Mouse (Mus musculus) thymus, postnatal 14 days (tissue): ENCODE measurements around the gene Pgbd5.

Source experiments
- DNase-seq: peaks from one replicate; pipeline ENCODE4 v3.0.0; 2021

Gene Pgbd5

DNA sequence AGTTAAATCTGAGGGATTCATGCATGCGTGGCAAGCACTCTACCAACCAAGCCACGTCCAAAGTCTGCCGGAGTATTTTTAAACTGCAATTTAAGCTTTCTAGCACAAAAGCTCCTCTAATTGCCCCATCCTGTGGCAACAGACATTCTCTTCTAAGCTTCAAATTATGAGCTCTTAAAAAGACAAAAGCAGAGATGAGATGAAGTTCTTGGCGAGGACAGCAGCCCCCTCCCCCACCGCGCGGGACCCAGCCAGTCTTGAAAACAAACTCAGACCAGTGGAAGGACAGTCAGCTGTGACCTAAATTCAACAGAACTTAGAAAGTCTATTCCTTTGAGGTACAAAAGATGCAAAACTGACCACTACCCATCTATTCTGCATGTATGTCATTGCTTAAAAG lies 48.3 kb downstream of the Pgbd5 start:
- no peak for DNase-seq

DNA sequence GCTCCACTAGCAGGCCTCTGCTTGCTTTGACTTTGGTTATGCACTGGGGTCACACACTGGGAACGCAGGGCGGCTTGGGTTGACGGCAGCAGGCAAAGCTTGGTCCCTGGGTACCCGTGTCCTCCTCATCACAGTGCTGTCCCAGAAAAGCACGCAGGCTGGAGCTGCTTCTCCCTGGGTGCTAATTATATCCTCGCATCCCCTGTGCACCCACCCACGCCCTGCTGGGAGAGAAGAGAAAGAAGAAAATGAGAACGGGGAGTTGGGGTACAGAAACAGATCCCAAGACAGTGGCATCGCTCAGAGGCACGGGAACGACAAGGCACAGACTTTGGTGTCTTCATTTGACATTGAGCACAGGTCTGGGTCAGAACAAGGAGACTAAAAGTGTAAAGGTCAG lies 50.0 kb downstream of the Pgbd5 start:
- no peak for DNase-seq

DNA sequence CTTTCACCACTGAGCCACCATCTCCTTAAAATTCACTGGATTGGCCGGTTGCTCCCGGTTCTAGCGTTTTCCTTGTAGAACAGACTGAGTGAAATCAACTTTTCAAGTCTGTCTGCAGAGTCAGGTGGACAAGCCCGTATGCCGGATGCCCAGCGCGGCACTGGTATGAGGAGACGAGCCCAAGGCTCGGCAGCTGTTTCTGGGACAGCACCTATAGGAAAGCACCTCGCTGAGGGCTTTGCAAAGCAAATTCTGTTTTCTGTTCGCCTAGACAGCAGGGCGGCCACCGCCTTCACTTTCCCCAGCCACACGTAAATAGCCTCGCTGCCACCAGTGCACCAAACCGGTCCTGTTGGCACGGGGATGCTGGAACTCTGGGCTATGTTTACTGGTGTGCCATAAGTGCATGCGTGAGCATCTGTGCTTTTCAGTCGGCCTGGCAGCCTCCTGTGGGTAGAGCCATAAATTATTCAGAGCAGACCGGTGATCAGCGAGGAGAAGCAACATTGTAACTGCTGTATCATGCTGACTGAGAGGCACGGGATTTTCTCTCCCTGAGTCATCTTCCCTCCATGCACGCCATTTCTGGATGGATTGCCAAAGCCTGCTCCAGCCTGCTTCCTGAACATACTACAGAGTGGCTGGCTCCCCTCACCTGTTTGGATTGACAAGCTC lies 53.1 kb downstream of the Pgbd5 start:
- no peak for DNase-seq

DNA sequence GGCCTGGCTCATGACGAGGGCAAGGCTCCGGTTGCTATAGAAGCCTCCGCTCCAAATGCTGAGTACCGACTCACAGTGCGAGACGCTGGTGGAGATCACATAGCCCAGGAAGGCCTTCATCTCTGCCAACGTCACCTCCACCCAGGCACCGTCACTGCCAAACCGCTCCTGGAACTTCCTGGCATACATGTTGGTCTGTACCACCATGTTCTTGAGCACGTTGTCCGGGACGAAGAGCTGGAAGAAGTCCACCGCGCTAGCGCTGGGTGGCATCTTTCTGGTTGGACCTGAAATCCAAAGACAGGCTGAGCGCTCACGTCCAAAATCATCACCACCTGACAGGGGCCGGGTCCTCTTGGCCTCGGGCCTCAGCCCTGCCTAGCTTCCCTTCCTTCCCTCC lies 55.1 kb downstream of the Pgbd5 start:
- no peak for DNase-seq

DNA sequence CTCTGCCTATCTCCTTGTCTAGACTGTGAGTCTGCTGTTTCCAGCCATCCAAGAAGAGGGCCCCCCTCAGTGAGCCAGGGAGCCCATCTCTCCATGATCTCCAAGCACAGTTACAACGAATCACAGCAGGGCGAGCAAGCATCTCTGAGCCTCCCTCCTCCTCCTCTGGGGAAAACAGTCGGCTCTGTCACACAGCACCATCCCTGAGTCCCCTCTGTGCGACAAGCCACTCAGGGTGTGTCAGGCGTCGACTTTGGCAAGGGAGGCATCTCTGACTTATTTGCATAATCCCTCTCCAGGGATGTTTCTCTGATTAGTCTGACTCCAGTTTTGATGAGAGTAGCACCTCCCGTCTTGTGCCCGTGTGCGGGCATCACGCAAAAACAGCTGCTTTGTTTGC lies 57.2 kb downstream of the Pgbd5 start:
- no peak for DNase-seq

DNA sequence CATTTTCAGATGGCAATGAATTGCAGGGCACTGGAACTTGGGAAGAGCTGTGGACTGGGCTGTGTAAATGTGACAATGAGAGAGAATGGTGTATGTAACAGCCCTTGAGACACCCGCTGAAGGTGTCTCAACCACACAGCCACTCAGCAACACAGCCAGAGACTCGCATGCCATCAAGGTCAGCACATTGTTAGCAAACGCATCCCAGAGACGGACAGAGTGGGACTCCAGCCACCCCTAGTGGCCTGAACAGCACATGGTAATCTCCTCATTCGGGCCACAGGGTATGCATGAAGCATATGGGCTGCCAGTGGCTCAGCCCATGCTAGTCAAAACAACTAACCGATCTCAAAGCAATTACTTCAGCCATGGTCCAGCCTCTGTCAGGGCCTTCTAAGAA lies 60.2 kb downstream of the Pgbd5 start:
- DNase-seq = no peak

DNA sequence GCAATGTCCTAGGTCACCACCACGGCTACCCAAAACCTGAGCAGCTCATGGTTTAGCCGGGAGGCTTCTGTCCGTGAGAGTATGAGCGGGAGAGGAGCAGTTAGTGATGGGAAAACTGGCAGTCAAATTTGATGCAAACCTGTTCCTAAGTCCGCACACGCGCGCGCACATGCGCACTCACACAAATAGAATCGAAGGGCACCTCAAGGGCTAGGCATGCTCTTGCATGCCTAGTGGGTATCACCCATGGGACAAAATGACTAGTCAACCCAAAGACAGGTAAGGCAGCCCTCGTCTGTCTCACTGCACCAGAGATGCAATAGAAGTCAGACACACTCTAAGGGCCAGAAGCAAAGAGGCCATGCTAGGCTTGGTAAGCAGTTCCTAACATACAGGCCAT lies 63.1 kb downstream of the Pgbd5 start:
- no peak for DNase-seq

DNA sequence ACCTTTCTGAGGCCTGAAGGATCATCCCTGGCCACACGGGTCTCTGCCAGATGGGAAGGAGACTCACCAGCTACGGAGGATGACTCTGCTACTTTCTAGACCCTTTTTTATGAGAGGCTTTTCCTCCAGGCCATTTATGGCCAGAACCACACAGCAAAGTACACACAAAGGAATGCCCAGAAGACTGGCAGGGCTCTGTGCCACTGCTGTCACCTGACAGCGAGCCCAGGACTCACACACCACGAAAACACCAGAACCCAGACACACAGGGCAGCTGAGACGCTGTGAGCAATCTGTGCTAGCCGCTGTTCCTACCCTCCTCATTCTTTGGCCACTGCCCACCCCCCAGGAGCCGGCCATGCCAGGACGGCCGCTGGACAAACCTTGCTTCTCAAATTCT lies 63.7 kb downstream of the Pgbd5 start:
- DNase-seq = no peak

DNA sequence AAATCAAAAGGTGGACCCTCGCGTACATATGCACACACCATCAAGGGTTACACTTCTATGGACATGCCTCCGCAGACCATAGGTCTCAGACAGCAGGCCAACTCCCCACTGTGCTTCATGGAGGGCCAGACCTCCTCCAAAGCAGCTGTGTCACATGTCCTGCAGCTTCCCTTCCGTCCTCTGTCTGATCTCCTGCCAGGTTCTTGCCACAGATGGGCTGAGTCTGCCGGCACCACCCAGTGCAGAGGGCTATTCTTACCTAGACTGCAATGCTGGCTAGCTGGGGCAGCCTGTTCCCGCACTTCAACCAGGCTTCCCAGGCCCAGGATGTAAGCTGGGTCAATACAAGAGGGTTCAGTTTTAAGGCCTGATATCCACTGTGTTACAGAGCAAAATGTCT lies 64.3 kb downstream of the Pgbd5 start:
- no peak for DNase-seq

DNA sequence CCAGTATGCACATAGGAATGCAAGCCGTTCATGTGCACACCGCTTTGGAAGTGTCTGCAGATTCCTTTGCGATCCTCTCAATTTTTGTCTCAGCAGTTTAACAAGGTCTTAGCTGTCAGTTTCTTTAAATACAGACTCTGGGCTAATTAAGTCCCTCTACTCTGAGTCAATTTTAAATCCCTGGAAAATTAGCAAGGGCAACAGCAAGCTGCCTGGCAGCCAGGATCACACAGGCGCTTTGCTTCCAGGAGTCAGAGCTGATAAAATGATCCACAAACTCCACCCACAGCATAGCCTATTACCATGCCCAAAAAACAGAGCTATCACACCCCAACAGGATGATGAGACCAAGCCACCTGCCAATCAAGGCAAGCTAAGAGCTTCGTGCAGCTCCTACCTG lies 65.7 kb downstream of the Pgbd5 start:
- DNase-seq = no peak

DNA sequence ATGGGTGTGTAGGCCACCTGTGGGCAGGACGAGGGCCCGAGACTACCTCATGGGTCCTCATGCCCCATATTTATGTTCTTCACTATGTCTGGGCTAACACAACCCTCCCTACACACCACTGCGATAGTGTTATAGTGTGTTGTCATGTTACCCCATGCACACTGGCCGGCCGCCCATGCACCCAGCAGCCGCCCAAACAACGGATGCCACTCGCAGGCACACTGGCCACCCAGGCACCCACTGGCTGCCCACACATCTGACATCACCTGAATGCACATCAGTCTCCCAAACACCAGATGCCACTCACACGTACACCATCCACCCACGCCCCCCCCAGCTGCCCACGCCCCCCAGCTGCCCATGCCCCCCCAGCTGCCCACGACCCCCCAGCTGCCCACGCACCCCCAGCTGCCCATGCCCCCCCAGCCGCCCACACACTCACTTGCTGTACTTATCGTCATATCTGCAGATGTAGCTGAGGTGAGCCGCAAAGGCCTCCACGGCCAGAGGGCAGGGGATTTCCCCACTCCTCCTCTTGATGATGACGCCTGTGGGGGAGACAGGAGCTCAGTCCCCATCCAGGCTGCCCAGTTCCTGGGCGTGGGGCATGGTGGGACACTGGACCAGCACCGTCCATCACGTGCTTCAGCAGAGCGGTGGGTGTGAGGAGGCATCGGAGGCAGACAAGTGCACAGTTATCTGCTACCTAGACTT lies 67.9 kb downstream of the Pgbd5 start:
- no peak for DNase-seq

DNA sequence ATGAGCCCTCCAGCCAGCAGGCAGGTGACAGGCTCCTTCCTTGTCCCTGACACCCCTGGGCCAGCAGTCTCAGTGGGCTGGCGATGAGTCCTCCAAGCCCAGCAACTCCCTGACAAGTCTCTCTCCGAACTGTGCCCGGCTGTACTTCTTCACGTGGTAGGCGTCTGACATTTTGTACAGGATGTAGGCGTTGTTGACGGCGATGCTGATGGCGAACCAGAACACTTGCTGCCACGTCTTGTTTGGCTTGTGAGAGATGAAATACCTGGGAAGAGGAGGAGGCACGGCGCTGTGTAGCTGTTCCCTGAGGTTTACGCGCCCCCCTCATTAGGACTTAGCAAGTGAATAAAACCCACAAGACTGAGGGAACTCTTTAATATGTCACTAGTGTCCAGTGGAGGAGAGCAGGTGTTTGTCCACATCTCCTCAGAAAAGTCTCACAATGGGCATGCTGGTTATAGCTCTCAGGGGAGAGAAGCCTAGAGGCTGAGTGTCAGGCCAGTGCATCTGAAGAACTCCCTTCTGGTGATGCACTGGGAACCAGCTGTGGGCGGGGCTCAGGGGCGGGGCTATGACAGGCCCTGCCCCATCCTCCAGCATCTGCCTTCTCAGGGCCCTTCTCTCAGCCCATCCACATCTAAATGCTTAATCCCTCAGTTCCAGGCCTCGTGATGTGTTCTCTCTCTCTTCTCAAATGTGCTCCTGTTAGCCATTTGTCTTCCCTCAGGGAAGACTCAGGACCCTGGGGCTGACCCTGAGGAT lies 68.9 kb downstream of the Pgbd5 start:
- no peak for DNase-seq

DNA sequence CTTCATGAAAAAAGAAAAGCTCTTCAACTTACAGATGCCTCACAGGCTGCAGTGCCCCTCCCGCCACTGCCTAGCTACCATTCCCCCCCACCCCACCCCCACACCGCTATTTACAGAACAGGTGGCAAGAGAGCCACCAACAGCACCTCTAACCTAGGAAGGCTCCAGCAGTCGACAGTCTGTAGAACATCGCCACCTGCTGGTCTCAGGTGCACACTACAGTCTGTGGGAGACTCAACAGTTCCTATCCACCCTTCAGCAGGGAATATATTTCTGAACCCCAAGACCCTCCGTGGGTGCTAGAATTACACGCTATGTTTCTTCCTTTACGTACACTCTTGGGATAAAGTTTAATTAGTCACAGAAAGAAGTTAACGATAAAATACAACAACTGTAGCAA lies 71.2 kb downstream of the Pgbd5 start:
- peak; percentile 83 for DNase-seq

DNA sequence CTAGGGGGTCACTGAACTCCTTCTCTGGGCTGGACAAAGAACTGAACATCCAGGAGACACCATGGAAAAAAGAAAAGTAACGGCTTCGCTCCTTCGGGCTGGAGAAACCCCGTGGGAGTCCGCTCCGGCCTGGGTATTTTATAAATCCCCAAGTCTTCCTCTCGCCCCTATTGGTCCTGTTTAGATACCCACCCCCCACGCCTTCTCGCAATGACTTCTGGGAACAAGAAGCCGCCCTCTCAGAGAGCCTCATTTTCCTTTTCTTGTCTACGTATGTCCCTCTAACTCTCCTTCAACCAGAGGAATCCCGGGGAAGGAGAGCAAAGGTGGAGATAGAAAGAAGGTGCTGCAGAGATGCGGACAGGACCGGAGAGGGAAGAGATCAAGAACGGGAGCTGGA lies 76.1 kb downstream of the Pgbd5 start:
- DNase-seq = no peak

DNA sequence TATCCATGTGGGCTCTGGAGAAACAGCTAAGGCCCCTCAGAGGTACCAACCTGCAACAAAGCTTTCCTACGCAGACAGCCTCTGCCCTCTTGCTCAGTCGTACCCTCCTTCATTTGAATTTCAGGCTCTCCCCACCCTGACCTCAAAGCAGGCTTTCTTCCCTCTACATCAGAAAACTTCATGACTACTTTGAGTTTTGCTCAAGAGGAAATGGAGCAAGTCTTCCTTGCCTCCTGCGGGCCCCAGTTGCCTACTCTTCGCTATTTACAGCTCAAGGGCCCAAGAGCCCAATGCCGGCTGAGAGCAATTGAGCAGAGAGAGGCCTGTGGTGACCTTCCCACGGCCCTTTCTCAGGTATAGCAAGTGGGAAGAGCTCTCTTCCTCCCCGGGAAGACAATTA lies 76.9 kb downstream of the Pgbd5 start:
- DNase-seq = no peak

DNA sequence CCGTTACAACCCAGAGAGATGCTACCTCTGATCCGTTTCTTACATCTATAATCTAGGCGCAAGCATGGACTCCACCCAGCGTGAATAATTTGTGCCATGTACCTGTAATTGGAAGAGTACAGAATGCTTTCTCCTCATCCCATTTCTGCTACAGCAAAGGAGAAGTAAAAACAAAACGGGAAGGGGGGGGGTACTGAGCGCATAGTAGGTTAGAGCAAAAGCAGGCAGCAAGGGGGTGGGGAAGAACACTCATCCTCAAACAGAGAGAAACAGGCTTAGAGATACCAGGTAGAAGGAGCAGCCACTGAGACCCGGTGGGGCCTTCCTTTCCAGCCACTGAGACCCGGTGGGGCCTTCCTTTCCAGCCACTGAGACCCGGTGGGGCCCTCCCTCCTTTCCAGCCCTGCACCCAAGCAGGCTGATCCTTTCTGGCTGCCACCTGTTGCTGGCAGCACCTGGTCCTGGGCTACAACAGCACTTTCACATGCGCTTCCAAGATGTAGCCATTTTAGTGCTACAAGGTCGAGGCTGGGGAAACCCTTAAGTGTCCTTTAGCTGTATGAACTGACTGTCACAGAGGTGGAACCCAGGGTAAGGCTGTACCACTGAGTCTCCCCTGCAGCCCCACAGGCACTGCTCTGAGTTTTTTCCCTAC lies 77.6 kb downstream of the Pgbd5 start:
- DNase-seq = no peak

DNA sequence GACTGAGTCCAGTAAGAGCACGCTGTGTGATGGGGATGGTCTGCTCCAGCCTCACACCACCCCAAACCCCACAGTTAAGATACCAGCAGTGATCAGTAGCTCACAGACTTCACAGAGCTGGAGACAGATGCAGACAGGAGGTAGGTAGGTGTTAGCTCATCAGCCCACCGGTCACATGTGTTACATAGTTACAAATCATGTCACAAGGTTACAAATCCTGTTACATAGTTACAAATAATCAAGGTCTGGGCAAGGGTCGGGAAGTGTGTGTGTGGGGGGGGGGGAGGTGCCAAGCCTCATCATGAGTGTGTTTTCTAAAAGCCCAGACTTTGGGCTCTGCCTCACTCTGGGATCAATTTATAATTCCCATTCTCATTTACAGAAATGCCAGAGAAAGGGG lies 78.5 kb downstream of the Pgbd5 start:
- no peak for DNase-seq

DNA sequence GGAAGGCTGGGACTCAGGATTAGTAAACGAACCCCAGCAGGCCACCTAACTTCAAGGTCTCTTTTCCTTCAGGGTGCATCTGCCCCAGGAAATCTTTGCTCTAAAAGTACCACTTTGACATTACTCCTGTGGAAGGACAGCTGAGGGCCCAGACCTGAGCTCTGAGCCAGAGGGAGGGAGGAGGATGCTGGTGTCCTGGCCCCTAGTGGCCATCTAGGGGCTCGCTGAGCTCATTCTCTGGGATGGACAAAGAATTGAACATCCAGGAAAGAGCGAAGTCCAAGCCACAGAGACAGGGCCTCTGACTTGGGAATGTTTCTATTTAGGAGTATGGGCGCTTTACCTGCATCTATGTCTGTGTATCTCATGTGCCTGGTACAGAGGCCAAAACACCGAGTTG lies 87.8 kb downstream of the Pgbd5 start:
- DNase-seq = no peak

DNA sequence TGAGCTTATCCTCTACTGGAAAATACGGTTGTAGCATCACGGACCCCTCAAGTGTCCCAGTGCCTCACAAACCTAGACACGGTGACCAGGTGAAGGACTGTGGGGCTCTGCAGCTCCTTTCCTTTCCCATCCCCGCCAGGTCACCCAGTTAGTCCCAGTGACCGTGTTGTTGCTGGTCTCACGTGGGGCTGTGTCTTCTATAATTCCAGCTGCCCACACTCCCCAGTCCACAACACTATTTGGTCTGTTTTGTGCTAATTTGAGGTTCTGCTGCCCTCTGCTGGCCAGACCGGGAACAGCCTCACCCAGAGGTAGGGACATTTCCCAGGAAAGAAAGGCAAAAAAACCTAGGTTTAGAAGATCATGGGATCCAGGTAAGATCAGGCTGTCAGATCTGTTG lies 89.8 kb downstream of the Pgbd5 start:
- peak; percentile 75 for DNase-seq

DNA sequence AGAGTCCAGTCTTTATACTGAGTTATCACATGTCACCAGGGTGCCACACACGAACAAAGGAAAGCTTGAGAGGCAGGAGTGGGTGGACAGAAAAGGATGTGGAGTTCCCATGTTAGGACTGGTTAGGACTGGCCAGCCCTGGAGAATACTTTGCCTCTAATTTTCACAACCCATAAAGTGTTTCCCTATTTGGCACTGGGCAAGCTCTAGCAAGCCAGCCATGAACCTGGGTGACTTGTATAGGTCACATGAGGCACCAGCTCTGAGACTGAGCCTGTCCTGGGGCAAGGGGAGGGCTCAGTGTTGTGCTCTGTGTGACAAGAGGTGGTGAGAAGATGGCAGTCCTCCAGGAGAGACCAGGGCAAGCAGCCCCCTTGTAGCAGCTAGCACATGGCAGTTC lies 91.4 kb downstream of the Pgbd5 start:
- no peak for DNase-seq

DNA sequence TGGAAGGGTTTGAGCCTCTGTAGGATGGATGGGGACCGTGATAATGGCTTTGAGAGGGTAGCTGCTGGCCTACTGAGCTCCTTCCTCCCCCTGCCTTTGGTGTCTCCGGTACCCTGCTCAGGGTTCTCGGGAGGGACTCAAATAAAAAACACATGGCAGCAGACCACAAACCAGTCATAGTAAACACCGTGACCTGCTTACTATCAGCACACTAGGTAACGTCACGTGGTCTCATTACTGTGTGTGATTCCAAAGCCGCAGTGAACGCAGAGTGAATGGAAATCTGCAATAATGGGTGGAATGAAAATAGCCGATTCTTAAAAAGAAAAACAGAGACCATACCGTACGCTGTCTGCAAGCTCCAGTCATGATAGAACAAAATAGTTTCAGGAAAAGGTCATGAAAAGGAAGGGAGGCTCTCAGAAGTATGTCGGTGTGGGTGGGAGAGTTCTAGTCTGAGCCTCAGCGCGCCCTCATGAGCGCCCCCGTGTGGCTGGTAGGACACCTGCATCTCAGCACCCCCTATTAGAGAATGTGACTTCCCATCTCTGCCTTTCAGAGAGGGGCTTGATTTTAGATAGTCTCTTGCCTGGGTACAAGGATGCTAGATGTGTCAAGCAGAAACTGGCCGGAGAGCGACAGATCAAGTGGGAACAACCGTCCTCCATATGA lies 92.5 kb downstream of the Pgbd5 start:
- DNase-seq = peak; percentile 77

DNA sequence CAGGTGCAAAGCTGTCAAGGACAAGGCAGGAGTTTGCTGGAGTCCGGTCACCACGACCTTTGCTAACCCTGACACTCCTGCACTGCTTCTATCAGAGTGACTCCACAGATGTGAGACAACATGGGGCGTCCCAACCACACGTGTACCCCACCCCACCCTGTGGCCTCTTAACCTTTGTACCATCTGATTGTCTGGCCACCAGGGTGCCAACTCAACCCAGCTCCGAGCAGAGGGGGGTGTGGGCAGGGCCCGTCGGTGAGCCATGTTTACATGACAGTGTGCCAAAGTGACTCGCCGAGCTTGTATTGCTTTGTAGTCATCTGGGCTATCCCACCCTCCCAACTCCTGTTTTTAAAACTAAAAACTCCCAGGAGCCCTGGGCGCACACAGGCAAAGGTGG lies 94.4 kb downstream of the Pgbd5 start:
- DNase-seq = no peak

DNA sequence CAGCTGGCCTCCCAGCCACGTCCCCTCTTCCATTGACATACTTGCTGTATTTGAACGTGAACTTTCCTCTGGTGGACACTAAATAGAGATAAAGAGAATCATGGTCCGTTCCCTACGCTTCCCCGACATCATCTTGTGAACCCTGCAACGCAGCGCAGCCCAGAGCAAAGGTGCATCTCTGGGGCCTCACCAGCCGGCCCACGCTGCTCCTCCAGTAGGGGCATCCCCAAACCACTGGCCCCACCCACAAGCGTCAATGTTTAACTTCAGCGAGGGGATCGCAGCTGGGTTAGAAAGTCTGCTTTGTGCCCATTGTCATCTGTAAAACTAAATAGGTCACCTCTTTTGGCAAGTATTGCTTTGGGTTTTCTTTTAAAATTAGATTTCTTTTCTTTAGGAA lies 95.5 kb downstream of the Pgbd5 start:
- peak; percentile 60 for DNase-seq
